Mouse (Mus musculus): ENCODE measurements around the gene Rara. TPM values are rescaled to one million over a fixed set of nuclear protein-coding genes. Genes with fewer than 3 reads are reported as not detected.

The Rara gene
- total and polyA plus RNA-seq, 3 experiments = 4.5 to 13.7 (median 12.1) TPM

DNA sequence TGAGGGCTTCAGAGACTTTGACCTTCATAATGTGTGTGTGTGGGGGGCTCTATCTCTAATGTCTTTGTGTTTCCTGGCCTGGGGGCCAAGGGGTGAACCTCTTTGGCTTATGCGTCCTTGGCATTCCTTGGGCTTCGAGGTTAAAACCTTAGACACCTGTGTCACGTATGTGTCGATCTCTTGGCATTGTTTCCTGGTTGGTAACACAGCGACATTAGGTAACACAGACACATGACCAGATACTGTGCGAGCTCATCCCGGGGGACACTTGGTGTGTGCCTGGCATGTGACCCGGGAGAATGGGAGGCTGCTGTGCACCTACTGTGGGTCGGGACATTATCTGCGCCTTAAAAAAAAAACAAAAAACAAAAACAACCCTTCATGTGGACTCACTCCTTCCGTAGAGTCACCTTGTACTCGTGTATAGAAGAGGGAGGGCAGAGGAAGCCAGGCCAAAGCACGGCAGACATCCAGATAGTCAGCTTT lies 26.3 kb downstream of the Rara start:
- peak; percentile 44; the same call in 1 of the 2 replicates for TF ChIP-seq BHLHE40 (IDR thresholded peaks at IDR 0.05; ENCODE audit: low read depth, low read length)
- TF ChIP-seq CTCF (conservative IDR thresholded peaks at IDR 0.05 in 1 of 2, IDR thresholded peaks at IDR 0.05 in 1 of 2; ENCODE audit: low read depth in 2 of 2, low read length in 2 of 2) = no peak
- TF ChIP-seq HCFC1 (IDR thresholded peaks at IDR 0.05; ENCODE audit: low read depth, low read length) = no peak
- TF ChIP-seq ZKSCAN1 (IDR thresholded peaks at IDR 0.05; ENCODE audit: borderline replicate concordance, low read depth, low read length) = no peak
- in situ Hi-C loops (cut with MboI; ENCODE audit: low pct_ligation_motif_present, low pct_unique_long_range_greater_than_20kb, low sequenced_read_pairs) = no loop called here
- no peak overlapping the region for H3K4me3 ChIP-seq (replicated peaks in 1 of 3; ENCODE audit: low read depth in 2 of 3, low read length in 2 of 3, poor library complexity in 1 of 3)
- no peak overlapping the region for H3K27ac ChIP-seq (ENCODE audit: insufficient read depth, low read depth)
- dilution Hi-C loops (cut with MboI; ENCODE audit: extremely low pct_ligation_motif_present, extremely low pct_unique_long_range_greater_than_20kb, low sequenced_read_pairs) = no loop called here
- no peak for DNase-seq (ENCODE audit: extremely low read depth)
- peaks cover 10 to 50% of the 10 kb centered on the region in 2 experiments for H3K36me3 ChIP-seq (replicated peaks in 1 of 2; ENCODE audit: control insufficient read depth in 1 of 2, insufficient read depth in 1 of 2, low read length in 1 of 2)
- no peaks in the 10 kb centered on the region for H3K9me3 ChIP-seq (replicated peaks; ENCODE audit: low read length)
- no peaks in the 10 kb centered on the region for H3K27me3 ChIP-seq (replicated peaks)
- H3K79me2 ChIP-seq (replicated peaks; ENCODE audit: control insufficient read depth, extremely low read depth, insufficient read depth, poor library complexity, severe bottlenecking) = no peaks in the 10 kb centered on the region
- H3K9ac ChIP-seq (ENCODE audit: insufficient read depth, low read depth) = no peak overlapping the region
- H3K4me1 ChIP-seq (ENCODE audit: control insufficient read depth in 1 of 2, insufficient read depth in 2 of 2) = peaks cover 21 to 63% of the 10 kb centered on the region in 2 experiments
- no peak overlapping the region for H3K4me2 ChIP-seq (ENCODE audit: insufficient read depth, low read depth, poor library complexity, severe bottlenecking)

DNA sequence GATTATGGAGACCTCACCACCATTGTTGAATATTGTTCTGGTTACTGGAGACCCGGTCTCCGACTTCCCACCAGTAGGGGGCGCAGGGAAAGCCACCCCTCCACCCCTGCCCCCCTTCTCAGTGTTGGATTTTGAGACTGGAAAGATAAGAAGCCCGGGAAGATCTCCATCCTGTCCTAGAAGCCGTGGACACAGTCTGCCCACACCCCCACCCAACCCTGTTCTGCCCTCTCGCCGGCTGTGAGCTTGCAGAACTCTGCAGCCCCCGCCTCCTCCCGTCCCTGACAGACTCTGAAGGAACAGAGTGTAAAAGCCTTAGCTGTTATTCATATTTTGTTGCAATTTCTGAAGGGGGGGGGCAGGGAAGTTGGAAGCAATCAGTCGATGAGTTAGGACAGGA lies 26.8 kb downstream of the Rara start:
- H3K27ac ChIP-seq (ENCODE audit: insufficient read depth, low read depth) = no peak overlapping the region
- no peak overlapping the region for H3K9ac ChIP-seq (ENCODE audit: insufficient read depth, low read depth)
- H3K9me3 ChIP-seq (replicated peaks; ENCODE audit: low read length) = no peaks in the 10 kb centered on the region
- in situ Hi-C loops (cut with MboI; ENCODE audit: low pct_ligation_motif_present, low pct_unique_long_range_greater_than_20kb, low sequenced_read_pairs) (no loop called here), dilution Hi-C loops (cut with MboI; ENCODE audit: extremely low pct_ligation_motif_present, extremely low pct_unique_long_range_greater_than_20kb, low sequenced_read_pairs) (no loop called here)
- no peaks in the 10 kb centered on the region for H3K27me3 ChIP-seq (replicated peaks)
- no peak overlapping the region for H3K4me3 ChIP-seq (replicated peaks in 1 of 3; ENCODE audit: low read depth in 2 of 3, low read length in 2 of 3, poor library complexity in 1 of 3)
- no peak for TF ChIP-seq BHLHE40 (IDR thresholded peaks at IDR 0.05; ENCODE audit: low read depth, low read length)
- TF ChIP-seq PAX5 (IDR thresholded peaks at IDR 0.05; ENCODE audit: low read length) = no peak
- peak; percentile 53 for TF ChIP-seq SMC3 (IDR thresholded peaks at IDR 0.05; ENCODE audit: low read depth, low read length)
- TF ChIP-seq CTCF (conservative IDR thresholded peaks at IDR 0.05 in 1 of 2, IDR thresholded peaks at IDR 0.05 in 1 of 2; ENCODE audit: low read depth in 2 of 2, low read length in 2 of 2) = peak; percentile 52 to 78; a peak in 3 of 4 replicates
- 0 out of 2 replicates have a peak, but pooled peaks have one; percentile 45 for TF ChIP-seq MAZ (IDR thresholded peaks at IDR 0.05; ENCODE audit: low read depth, low read length)
- peak; percentile 65 for TF ChIP-seq CHD2 (IDR thresholded peaks at IDR 0.05; ENCODE audit: low read length)
- no peak for TF ChIP-seq USF2 (conservative IDR thresholded peaks at IDR 0.05; ENCODE audit: low read depth, low read length)
- no peak for TF ChIP-seq POLR2AphosphoS2 (IDR thresholded peaks at IDR 0.05; ENCODE audit: low read depth, low read length)
- peak; percentile 24 for TF ChIP-seq RAD21 (IDR thresholded peaks at IDR 0.05; ENCODE audit: low read depth, low read length)
- TF ChIP-seq MYC (IDR thresholded peaks at IDR 0.05; ENCODE audit: low read depth, low read length) = no peak
- peaks cover 10 to 47% of the 10 kb centered on the region in 2 experiments for H3K36me3 ChIP-seq (replicated peaks in 1 of 2; ENCODE audit: control insufficient read depth in 1 of 2, insufficient read depth in 1 of 2, low read length in 1 of 2)
- peak; percentile 59 for DNase-seq (ENCODE audit: extremely low read depth)
- peaks cover 21 to 58% of the 10 kb centered on the region in 2 experiments for H3K4me1 ChIP-seq (ENCODE audit: control insufficient read depth in 1 of 2, insufficient read depth in 2 of 2)
- H3K79me2 ChIP-seq (replicated peaks; ENCODE audit: control insufficient read depth, extremely low read depth, insufficient read depth, poor library complexity, severe bottlenecking) = no peaks in the 10 kb centered on the region
- H3K4me2 ChIP-seq (ENCODE audit: insufficient read depth, low read depth, poor library complexity, severe bottlenecking) = no peak overlapping the region

Data from CH12.LX (cell line).